Mouse (Mus musculus) kidney, adult 11 months (tissue): ENCODE data around the gene Magea4.

Source experiments
- DNase-seq: peaks from one replicate; pipeline ENCODE4 v3.0.0; 2022

Magea4 gene

GRCm38 (mm10) chrX:72221717-72222116 is at the start of gene Magea4:
TSS of gene Magea4 (plus strand) at chrX:72222017.
- no peak for DNase-seq

- DNase-seq: no peak
These were observed 18.8 kb upstream of the Magea4 start for GRCm38 (mm10) chrX:72202944-72203554.

- DNase-seq: no peak
These were observed 48.8 kb downstream of the Magea4 start for GRCm38 (mm10) chrX:72270637-72271036.
